Mouse (Mus musculus) ES-Bruce4 (cell line): ENCODE measurements at regions not wholly inside any gene's neighbourhood (a gene's known extent, or its start where the extent isn't known, plus 50 kb on each side); places are given as distances from the start of the nearest gene placed in this dataset.

ENCODE experiments used
- CTCF ChIP-seq: IDR thresholded peaks from one replicate; pipeline ENCODE4 v1.8.1; 2011; ENCODE audit warnings: low read depth, low read length
- POLR2A ChIP-seq: IDR thresholded peaks from one replicate; pipeline ENCODE4 v1.8.1; 2011; ENCODE audit warnings: low read length; ENCODE audit not compliant: insufficient read depth

- TF ChIP-seq POLR2A (no peak), CTCF (no peak)
Measured at GRCm38 (mm10) chr5:103335916-103336688, 88.9 kb upstream of the Ptpn13 start.
